Mouse (Mus musculus): ENCODE data around the gene Slfn5. TPM values are rescaled to one million over a fixed set of nuclear protein-coding genes. Genes with fewer than 3 reads are reported as not detected.

The Slfn5 gene
- polyA plus RNA-seq, 1 experiment from 2014 or later: 2.6 TPM

DNA sequence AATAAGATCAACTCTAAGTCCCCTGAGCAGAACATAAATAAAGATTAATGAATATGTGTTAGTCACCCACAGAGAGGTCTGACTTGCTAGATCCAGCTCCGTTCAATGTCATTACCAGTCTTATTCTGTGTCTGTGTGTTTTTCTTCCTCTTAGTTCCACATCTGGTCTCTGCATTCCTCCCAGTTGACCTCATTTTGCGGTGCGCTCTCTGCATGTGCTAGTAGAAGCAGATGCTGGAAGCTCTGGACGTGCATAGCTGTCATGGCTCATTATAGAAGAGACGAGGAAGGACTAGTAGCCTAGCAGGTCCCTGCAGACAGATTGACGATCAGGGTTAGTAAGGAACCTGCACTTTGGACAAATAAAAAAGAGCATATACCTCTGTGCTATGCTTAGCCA is 7.8 kb upstream of the Slfn5 start:
- DNase-seq (ENCODE audit: low spot score) (no peak), ATAC-seq (ENCODE audit: low FRiP score, low TSS enrichment) (no peak)
- Histone ChIP-seq H3K27ac (replicated peaks) (no peak overlapping the region), H3K9me3 (ENCODE audit: control insufficient read depth, low read length) (no peaks in the 10 kb centered on the region), H3K9ac (ENCODE audit: low read length) (no peak overlapping the region), H3K27me3 (ENCODE audit: control insufficient read depth, insufficient read depth, low read length) (no peaks in the 10 kb centered on the region), H3K36me3 (ENCODE audit: control insufficient read depth, insufficient read depth, low read length) (no peaks in the 10 kb centered on the region), H3K4me1 (replicated peaks; ENCODE audit: control insufficient read depth, insufficient read depth) (no peaks in the 10 kb centered on the region), H3K4me3 (ENCODE audit: low read depth, low read length) (no peak overlapping the region), H3K4me2 (replicated peaks; ENCODE audit: low read depth) (no peak overlapping the region)
- whole genome bisulfite sequencing: 57% methylated on average over 6 of the region's 6 CpGs
- TF ChIP-seq CTCF (IDR thresholded peaks at IDR 0.05; ENCODE audit: low read depth) (no peak), EP300 (optimal IDR thresholded peaks at IDR 0.05) (no peak)

GRCm38 (mm10) chr11:82945636-82946035 is 5.5 kb upstream of the Slfn5 start:
- Histone ChIP-seq H3K27me3 (ENCODE audit: control insufficient read depth, insufficient read depth, low read length) (no peaks in the 10 kb centered on the region), H3K4me3 (ENCODE audit: low read depth, low read length) (no peak overlapping the region), H3K9me3 (ENCODE audit: control insufficient read depth, low read length) (no peaks in the 10 kb centered on the region), H3K4me1 (replicated peaks; ENCODE audit: control insufficient read depth, insufficient read depth) (no peaks in the 10 kb centered on the region), H3K4me2 (replicated peaks; ENCODE audit: low read depth) (no peak overlapping the region), H3K36me3 (ENCODE audit: control insufficient read depth, insufficient read depth, low read length) (no peaks in the 10 kb centered on the region), H3K27ac (replicated peaks) (no peak overlapping the region), H3K9ac (ENCODE audit: low read length) (no peak overlapping the region)
- TF ChIP-seq CTCF (IDR thresholded peaks at IDR 0.05; ENCODE audit: low read depth) (no peak), EP300 (optimal IDR thresholded peaks at IDR 0.05) (no peak)
- DNase-seq (ENCODE audit: low spot score) (no peak), ATAC-seq (ENCODE audit: low FRiP score, low TSS enrichment) (no peak)
- 51% methylated on average over 2 of the region's 2 CpGs for WGBS

DNA sequence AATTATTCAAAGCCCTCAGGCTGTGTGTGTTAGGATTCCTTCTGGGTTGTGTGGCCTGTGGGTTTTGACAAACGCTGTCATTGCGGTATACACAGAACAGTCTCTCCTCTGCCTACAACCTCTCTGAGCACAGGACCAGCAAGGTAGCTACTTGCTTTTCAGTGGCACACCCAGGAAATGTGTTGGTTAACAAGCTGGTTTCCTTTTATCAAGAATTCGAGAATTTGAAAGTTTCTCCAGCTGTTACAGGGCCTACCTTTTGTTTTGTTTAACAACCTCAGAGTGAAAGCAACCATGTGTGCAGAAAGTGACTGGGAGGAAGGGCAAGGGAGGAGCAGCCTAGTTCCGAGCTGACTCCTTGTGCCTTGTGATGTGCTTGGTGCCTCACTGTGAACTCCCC is 3.7 kb upstream of the Slfn5 start:
- Histone ChIP-seq H3K4me1 (replicated peaks; ENCODE audit: control insufficient read depth, insufficient read depth) (no peaks in the 10 kb centered on the region), H3K27me3 (ENCODE audit: control insufficient read depth, insufficient read depth, low read length) (no peaks in the 10 kb centered on the region), H3K36me3 (ENCODE audit: control insufficient read depth, insufficient read depth, low read length) (no peaks in the 10 kb centered on the region), H3K27ac (replicated peaks) (no peak overlapping the region), H3K4me2 (replicated peaks; ENCODE audit: low read depth) (no peak overlapping the region), H3K9ac (ENCODE audit: low read length) (no peak overlapping the region), H3K9me3 (ENCODE audit: control insufficient read depth, low read length) (no peaks in the 10 kb centered on the region), H3K4me3 (ENCODE audit: low read depth, low read length) (no peak overlapping the region)
- 48% methylated on average over 4 of the region's 4 CpGs for WGBS
- ATAC-seq (ENCODE audit: low FRiP score, low TSS enrichment): no peak
- TF ChIP-seq EP300 (optimal IDR thresholded peaks at IDR 0.05) (no peak), CTCF (IDR thresholded peaks at IDR 0.05; ENCODE audit: low read depth) (no peak)
- DNase-seq (ENCODE audit: low spot score): no peak

GRCm38 (mm10) chr11:82949036-82949435 is 2.1 kb upstream of the Slfn5 start:
- no peak overlapping the region for H3K4me2 ChIP-seq (replicated peaks; ENCODE audit: low read depth)
- no peak overlapping the region for H3K9ac ChIP-seq (ENCODE audit: low read length)
- ATAC-seq (ENCODE audit: low FRiP score, low TSS enrichment): no peak
- no peak overlapping the region for H3K4me3 ChIP-seq (ENCODE audit: low read depth, low read length)
- no peaks in the 10 kb centered on the region for H3K4me1 ChIP-seq (replicated peaks; ENCODE audit: control insufficient read depth, insufficient read depth)
- WGBS: 76% methylated on average over 9 of the region's 9 CpGs
- TF ChIP-seq EP300 (optimal IDR thresholded peaks at IDR 0.05) (no peak), CTCF (IDR thresholded peaks at IDR 0.05; ENCODE audit: low read depth) (no peak)
- DNase-seq (ENCODE audit: low spot score): no peak
- H3K27me3 ChIP-seq (ENCODE audit: control insufficient read depth, insufficient read depth, low read length): 0 out of 2 replicates have a peak, but pooled peaks cover 3% of the 10 kb centered on the region
- no peak overlapping the region for H3K27ac ChIP-seq (replicated peaks)
- no peaks in the 10 kb centered on the region for H3K9me3 ChIP-seq (ENCODE audit: control insufficient read depth, low read length)
- no peaks in the 10 kb centered on the region for H3K36me3 ChIP-seq (ENCODE audit: control insufficient read depth, insufficient read depth, low read length)

- H3K9ac ChIP-seq (ENCODE audit: low read length): 0 out of 2 replicates have a peak overlapping the region, but pooled peaks have one; percentile 8
- H3K27ac ChIP-seq (replicated peaks): peak overlapping the region; percentile 69
- 10% methylated on average over 28 of the region's 28 CpGs for WGBS
- no peaks in the 10 kb centered on the region for H3K4me1 ChIP-seq (replicated peaks; ENCODE audit: control insufficient read depth, insufficient read depth)
- H3K9me3 ChIP-seq (ENCODE audit: control insufficient read depth, low read length): no peaks in the 10 kb centered on the region
- H3K4me2 ChIP-seq (replicated peaks; ENCODE audit: low read depth): peak overlapping the region; percentile 31
- no peaks in the 10 kb centered on the region for H3K36me3 ChIP-seq (ENCODE audit: control insufficient read depth, insufficient read depth, low read length)
- TF ChIP-seq EP300 (optimal IDR thresholded peaks at IDR 0.05) (no peak), CTCF (IDR thresholded peaks at IDR 0.05; ENCODE audit: low read depth) (no peak)
- DNase-seq (ENCODE audit: low spot score) (no peak), ATAC-seq (ENCODE audit: low FRiP score, low TSS enrichment) (peak; percentile 57; the same call in 1 of the 2 replicates)
- peak overlapping the region; percentile 26 for H3K4me3 ChIP-seq (ENCODE audit: low read depth, low read length)
- H3K27me3 ChIP-seq (ENCODE audit: control insufficient read depth, insufficient read depth, low read length): 0 out of 2 replicates have a peak, but pooled peaks cover 3% of the 10 kb centered on the region
Measured at GRCm38 (mm10) chr11:82951865-82952611, 889 bp downstream of the Slfn5 start.

Measured in stomach, postnatal 0 days (tissue).